8 mouse cellular contexts compared by ENCODE assay signal in the genomic region with DNA sequence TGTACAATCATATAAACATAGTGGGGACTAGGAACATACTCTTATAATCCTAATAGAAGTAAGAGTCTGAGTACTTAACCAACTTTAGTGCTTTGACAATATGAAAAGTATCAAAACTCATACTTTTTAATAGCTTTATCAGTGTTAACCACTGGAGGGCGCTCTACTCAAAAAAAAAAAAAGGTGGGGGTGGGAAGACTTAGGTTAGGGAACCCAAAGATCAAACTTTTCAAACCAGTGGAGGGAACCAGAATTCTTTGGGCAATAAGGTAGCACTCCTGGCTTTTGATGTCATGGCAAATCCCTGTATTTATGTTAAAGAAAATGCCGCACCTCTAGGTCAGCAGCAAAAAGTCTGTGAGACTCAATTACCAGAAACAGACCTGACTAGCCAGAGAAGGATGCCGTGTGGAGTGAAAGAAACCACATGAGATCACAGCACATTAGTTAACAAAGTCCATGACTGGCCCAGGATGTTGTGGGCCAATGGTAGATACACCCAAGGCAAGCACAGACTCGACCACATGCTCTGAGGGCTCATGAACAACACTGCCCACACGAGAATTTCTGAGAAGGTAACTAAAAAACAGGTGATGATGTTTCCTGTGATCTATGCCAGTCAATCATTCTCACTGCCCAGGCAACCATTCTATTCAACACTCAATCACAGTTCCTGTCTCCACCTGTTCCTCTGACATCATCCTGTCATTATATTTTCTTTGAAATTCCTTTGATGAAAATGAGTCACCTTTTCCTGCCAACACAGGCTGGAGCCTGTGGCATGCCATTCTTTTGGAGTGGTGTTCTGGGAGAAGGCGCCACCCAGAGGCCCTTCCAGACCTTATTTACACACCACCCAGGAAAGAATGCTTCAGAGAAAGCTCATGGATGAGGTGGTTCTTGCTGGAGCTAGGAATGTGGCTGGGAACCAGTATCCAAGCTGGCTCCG.
DNase-seq lines count a peak whose midpoint lies in the region; ATAC-seq and TF ChIP-seq lines count a peak whose summit lies in the region.

No protein-coding gene starts in this region.

- intact Hi-C loops in gastrocnemius, postnatal 36 days (cut with DNase I), result loop anchor here (2.0 kb wide), 1 partner anchor 76 kb away; no protein-coding TSS in a partner anchor

- 0 out of 2 replicates have a peak, but pooled peaks cover 2% of the 10 kb centered on the region for H3K36me3 ChIP-seq in ES-E14 (ENCODE audit: control insufficient read depth, insufficient read depth, low read length, poor library complexity, severe bottlenecking)
- no peaks in the 10 kb centered on the region for H3K36me3 ChIP-seq in forebrain, embryonic 13.5 days (ENCODE audit: poor library complexity, severe bottlenecking)
- no peaks in the 10 kb centered on the region for H3K36me3 ChIP-seq in intestine, embryonic 16.5 days (ENCODE audit: control insufficient read depth, insufficient read depth, low read length)

- peak; percentile 20 for DNase-seq in gastrocnemius, adult 18-20 months (ENCODE audit: low spot score)
- DNase-seq in gastrocnemius, postnatal 36 days, result no peak
- no peak for DNase-seq in ES-E14 (ENCODE audit: low read depth, low spot score)
- DNase-seq in right cerebral cortex, postnatal 4 days, result no peak
- DNase-seq in gastrocnemius, postnatal 4 days (ENCODE audit: low spot score in 2 of 2), result no peak

- H3K27ac ChIP-seq in ES-E14 (ENCODE audit: insufficient read depth, low read depth, low read length, poor library complexity, severe bottlenecking), result no peak overlapping the region
- peak overlapping the region; percentile 33; the same call in 1 of the 2 replicates for H3K27ac ChIP-seq in forebrain, embryonic 13.5 days
- no peak overlapping the region for H3K27ac ChIP-seq in intestine, embryonic 16.5 days (ENCODE audit: low read length)

- H3K4me2 ChIP-seq in forebrain, embryonic 13.5 days, result no peak overlapping the region
- H3K4me2 ChIP-seq in intestine, embryonic 16.5 days (ENCODE audit: low read depth, low read length), result no peak overlapping the region

- H3K4me1 ChIP-seq in ES-E14 (ENCODE audit: control insufficient read depth in 2 of 2, insufficient read depth in 2 of 2, low read length in 2 of 2, poor library complexity in 1 of 2), result peaks cover 3 to 5% of the 10 kb centered on the region in 2 experiments; a peak in 1 of 4 replicates
- peaks cover 55% of the 10 kb centered on the region for H3K4me1 ChIP-seq in forebrain, embryonic 13.5 days
- H3K4me1 ChIP-seq in intestine, embryonic 16.5 days (ENCODE audit: control insufficient read depth, insufficient read depth, low read length), result peaks cover 6% of the 10 kb centered on the region; the same call in 1 of the 2 replicates

- in situ Hi-C loops in ES-E14 (cut with MboI; ENCODE audit: low sequenced_read_pairs in 2 of 2, unreplicated experiment in 2 of 2), result no loop called here

- H3K9me3 ChIP-seq in ES-E14 (ENCODE audit: control insufficient read depth, insufficient read depth, low read depth, low read length), result no peaks in the 10 kb centered on the region
- H3K9me3 ChIP-seq in forebrain, embryonic 13.5 days (replicated peaks), result no peaks in the 10 kb centered on the region
- no peaks in the 10 kb centered on the region for H3K9me3 ChIP-seq in intestine, embryonic 16.5 days (ENCODE audit: control insufficient read depth, low read length)

- no peak for ATAC-seq in forebrain, embryonic 13.5 days
- ATAC-seq in intestine, embryonic 16.5 days, result peak; percentile 56; the same call in 1 of the 2 replicates
- peak; percentile 34; the same call in 1 of the 2 replicates for ATAC-seq in megakaryocyte, adult 5-6 weeks (ENCODE audit: poor library complexity, severe bottlenecking)

- WGBS in forebrain, embryonic 13.5 days, result 23% methylated on average over 7 of the region's 7 CpGs
- WGBS in intestine, embryonic 16.5 days, result 29% methylated on average over 7 of the region's 7 CpGs

- no peaks in the 10 kb centered on the region for H3K27me3 ChIP-seq in forebrain, embryonic 13.5 days
- H3K27me3 ChIP-seq in intestine, embryonic 16.5 days (replicated peaks; ENCODE audit: control insufficient read depth, insufficient read depth, low read length), result no peaks in the 10 kb centered on the region

- no peak overlapping the region for H3K9ac ChIP-seq in ES-E14 (ENCODE audit: insufficient read depth, low read depth, low read length, poor library complexity, severe bottlenecking)
- no peak overlapping the region for H3K9ac ChIP-seq in forebrain, embryonic 13.5 days
- no peak overlapping the region for H3K9ac ChIP-seq in intestine, embryonic 16.5 days (ENCODE audit: low read depth, low read length)

- no peak overlapping the region for H3K4me3 ChIP-seq in ES-E14 (ENCODE audit: insufficient read depth in 1 of 2, low read depth in 1 of 2, low read length in 2 of 2, poor library complexity in 1 of 2, severe bottlenecking in 1 of 2)
- H3K4me3 ChIP-seq in forebrain, embryonic 13.5 days, result no peak overlapping the region
- no peak overlapping the region for H3K4me3 ChIP-seq in intestine, embryonic 16.5 days (ENCODE audit: low read length)

TF ChIP-seq in ES-E14, 5 proteins besides CTCF, POLR2A, EP300 and RAD21:
- TF ChIP-seq CHD2 (IDR thresholded peaks at IDR 0.05; ENCODE audit: low read depth, low read length) (no peak), ZNF384 (IDR thresholded peaks at IDR 0.05; ENCODE audit: low read depth, low read length) (peak; percentile 81)
TF ChIP-seq in ES-E14: peak in this region for 1.
